Mouse (Mus musculus): Measurements from ENCODE around the gene Pcyt1b.

Gene Pcyt1b

DNA sequence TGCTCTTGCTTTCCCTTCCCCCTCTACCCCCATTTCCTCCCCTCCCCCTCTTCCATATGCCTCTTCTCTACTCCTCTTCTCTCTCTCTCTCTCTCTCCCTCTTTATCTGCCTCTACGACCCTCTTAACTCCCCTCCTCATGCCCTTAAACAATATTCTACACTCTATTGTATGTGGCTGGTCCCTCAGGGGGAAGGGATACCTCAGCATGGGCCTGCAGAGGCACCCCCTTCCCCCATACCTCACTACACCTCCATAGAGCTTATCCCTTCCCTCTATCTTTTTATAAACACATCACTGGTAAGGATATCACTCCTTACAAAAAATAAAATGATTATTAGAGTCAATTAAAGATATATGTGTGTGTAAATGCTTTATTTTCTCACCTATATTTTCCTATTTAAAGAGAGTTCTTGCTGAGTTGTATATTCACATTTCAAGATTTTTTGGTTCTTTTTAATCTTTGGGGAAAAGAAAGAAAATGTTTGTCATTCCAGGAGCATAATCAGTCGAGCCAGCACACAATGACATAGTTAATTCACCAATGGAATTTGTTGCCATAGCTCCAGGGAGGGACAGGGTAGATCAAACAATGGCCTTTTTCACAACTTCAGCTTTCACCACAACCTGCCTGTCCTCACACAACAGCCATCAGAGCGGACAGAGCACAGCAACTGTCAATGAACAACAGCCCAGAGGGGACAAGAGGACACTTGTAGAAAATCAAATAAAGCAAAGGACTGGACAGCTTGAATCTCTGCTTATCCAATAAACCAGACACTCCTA, at the start of gene Pcyt1b:
Gene Pcyt1b (plus strand): TSS at position 646 of the 785 bp plus-strand sequence.
- no peak for DNase-seq (ENCODE audit: low read depth)

DNA sequence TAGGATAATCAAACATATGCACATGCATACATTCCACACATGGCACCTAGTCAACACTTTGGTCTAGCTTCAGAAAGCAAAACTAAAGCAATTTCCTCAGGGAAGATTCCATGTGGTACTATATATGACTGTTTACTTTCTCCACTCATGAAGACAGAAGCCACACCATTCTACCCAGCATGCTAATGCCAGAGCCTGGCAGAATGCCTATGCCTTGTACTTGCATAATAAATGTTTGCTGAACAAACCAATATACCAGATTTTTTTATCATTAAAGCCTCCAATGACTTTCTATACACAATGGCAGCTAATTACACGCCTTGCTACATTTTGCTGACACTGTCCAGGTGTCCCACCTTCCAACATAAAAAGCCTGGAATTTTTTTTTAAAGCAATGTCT, 24.4 kb upstream of the Pcyt1b start:
- DNase-seq (ENCODE audit: low read depth), result peak; percentile 53

DNA sequence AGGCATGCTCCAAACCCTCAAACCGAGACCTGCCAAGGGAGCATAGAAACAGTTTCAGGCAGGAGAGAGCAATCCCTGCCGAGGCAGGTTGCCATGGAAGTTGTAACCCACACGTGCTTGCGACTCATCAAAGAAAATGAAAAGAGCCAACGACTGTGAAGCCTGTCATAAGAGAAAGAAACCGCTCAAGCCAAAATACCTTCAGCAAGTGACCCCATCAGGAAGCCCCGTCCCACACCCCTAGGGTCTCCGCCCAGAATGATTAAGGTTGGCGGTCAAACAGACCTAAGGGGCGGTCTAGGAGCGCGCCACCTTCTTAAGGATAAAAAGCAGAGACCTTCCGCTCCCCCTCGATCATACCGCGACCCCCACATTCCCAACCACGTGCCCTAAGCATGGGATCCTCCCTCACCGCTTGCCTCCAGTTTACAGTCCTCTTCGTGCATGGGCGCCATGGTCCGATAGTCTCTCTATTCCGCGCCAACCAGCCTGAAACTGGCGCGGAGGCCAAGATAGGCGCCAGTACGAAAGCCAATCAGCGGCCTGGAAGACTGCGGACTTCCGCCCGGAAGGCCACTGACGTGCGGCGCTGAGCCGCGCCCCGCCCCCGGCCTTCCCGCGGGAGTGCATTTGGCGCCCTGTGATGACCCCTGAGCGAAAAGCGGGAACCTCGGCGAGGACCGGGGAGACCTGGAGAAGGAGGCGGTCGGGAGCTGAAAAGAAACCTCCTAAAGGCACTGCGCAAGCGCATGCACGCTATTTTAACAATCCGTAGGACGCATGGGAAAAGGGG, 22.8 kb upstream of the Pcyt1b start, which contains the start of gene Pola1:
Gene Pola1 (minus strand): TSS at position 499 of the 793 bp plus-strand sequence.
- peak; percentile 92 for DNase-seq (ENCODE audit: low read depth)

DNA sequence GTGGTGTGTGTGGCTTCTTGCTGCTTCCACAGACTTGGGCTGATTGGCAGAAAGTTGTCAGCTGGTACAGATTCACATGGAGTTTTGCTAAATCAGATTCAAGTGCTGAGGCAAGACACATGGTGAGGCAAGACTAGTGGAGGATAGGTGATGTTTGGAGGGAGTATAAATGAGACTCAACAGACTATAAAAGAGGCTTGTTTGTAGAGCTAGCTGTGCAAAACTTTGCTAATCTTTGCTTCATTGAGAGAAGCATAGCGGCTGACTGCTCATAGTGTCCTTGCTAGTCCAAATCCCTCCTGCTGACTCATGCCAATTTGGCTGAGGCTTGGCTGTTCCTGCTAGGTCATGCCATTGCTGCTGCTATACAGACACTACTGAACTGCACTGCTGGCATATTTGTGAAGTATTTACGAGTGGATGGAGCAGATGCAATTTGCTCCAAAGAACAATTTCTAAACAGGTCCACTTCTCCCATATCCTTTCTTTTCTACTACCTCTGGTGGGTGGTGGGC, 19.7 kb upstream of the Pcyt1b start:
- peak; percentile 59 for DNase-seq (ENCODE audit: low read depth)

DNA sequence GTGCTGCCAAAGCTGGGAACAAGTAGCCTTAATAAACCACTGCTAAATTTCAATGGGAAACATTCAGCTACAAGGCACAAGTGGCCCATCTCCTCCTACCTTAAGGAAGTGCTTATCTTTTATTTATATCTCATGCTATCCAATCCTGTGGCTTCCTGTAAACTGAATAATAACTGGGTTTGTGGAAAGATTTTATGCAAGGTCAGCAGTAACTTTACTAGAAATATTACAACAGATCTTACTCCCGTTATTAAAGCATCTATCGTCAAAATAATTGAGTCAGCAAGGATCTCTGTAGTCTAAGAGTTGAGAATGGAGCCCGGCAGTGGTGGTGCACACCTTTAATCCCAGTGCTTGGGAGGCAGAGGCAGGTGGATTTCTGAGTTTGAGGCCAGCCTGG, 11.1 kb upstream of the Pcyt1b start:
- DNase-seq (ENCODE audit: low read depth), result no peak

DNA sequence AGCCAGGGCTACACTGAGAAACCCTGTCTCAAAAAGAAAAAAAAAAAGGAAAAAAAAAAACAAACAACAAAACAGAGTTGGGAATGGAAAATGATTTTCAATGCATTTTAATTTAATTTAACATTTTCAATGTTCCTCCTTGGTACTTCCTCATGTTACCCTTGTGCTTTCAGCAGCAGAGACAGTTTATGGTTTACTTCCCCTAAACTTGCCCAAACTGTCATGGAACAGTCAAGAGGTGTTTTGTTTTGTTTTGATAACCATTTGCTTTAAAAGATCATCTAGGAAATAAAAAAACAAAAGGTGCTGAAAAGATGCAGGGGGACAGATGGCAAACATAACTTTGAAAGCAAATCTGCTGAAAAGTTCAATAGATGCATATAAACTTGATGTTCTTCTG, 10.6 kb upstream of the Pcyt1b start:
- DNase-seq (ENCODE audit: low read depth), result no peak

DNA sequence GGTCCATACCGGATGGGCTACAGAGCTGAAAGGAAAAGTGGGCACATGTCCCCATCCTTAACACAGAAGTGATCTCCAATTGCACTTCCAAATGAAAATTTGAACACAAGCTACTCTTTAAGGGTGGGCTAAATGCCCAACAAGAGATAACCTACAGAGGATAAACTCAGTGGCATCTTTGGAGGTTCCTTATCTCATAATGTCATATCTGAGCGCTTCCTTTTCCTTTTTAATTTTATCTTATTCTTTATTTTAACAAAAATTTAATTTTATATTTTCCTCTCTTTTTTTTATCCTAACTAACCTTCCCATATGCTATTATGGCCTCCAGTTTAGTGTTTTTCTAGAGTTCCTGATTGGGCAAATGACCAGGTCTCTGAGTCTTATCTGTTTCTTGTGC, 3.9 kb upstream of the Pcyt1b start:
- no peak for DNase-seq (ENCODE audit: low read depth)

DNA sequence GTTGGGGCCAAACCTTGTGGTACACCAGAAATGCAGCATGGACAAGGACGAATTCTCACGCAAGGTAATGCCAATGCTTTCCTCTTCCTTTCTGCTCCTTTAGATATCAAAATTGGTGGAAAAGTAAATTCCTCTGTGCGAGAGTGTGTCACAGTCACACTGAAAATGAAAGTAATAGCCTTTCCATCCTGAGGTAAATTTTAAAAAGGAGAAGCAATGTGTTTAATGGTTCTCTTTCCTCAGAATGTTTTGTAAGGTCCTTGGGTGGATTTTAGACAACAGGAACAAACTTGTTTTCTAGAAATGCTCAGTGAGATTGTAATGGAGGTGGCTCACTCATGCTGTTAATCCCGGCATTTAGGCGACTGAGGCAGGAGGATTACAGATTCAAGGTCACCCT, 490 bp downstream of the Pcyt1b start:
- no peak for DNase-seq (ENCODE audit: low read depth)

DNA sequence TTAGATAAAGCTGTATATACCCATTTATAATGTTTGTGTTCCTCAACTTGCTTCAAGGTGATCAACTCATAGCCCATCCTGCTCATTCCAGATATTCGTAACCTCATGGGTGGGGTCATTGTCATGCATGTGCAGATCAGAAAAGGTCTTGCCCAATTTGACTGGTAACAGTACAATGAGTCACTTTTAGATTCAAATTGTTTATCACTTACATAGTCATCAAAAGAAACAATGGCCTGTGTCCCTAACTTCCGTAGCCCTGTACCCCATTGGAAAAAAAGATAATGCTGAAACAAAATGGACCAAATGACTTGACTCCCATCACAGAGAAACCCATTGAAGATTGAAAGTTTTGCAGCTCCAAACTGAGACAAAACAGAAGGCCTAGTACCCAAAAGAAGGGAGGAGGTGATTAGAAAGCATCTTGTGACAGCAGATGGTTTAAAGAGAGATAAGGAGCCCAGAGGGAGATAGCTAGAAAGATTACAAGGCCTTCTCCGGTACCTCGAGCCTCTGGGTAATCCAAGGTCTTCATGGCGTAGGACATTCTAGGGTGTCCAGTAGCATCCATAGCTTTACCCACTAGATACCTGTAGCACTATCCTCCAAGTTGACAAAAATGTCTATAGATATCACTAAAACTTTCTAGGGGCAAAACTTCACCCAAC, 9.4 kb downstream of the Pcyt1b start:
- DNase-seq (ENCODE audit: low read depth), result no peak

DNA sequence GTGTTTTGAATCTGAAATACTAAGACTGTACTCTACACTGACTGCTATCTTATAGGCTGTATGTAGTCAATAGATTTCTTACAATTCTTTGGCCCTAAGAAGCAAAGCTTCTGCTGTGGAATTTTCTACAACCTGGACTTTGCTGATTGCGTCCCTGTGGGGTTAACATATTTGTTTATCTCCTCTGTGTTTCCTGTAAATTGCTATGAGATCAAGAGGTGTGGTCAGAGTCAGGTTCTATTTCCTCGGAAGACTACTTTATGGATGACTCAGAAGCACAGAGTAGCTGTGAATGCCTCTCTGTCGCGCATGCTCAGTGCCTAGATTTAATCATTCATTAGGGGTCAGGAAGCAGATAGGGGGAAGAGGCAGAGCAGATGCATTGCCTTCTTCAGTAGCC, 10.1 kb downstream of the Pcyt1b start:
- peak; percentile 42 for DNase-seq (ENCODE audit: low read depth)

DNA sequence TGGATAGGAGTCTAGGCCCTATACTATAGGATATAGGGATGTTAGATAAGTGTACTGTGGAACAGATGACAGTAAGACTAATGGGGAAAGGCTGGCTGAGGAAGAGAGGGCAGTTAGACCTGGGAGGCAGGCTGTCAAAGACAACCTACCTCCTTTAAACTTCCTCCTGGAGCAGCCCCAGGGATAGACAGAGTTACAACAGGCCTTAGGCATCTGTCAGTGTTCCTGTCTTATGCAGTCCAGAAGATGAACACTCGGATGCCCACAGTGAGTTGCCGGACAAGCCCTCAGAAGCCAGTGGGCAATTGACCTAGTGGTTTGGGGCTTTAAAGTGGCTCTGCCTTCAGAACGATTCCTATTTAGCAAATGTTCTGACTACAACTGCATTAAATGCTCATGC, 19.8 kb downstream of the Pcyt1b start:
- peak; percentile 6 for DNase-seq (ENCODE audit: low read depth)

DNA sequence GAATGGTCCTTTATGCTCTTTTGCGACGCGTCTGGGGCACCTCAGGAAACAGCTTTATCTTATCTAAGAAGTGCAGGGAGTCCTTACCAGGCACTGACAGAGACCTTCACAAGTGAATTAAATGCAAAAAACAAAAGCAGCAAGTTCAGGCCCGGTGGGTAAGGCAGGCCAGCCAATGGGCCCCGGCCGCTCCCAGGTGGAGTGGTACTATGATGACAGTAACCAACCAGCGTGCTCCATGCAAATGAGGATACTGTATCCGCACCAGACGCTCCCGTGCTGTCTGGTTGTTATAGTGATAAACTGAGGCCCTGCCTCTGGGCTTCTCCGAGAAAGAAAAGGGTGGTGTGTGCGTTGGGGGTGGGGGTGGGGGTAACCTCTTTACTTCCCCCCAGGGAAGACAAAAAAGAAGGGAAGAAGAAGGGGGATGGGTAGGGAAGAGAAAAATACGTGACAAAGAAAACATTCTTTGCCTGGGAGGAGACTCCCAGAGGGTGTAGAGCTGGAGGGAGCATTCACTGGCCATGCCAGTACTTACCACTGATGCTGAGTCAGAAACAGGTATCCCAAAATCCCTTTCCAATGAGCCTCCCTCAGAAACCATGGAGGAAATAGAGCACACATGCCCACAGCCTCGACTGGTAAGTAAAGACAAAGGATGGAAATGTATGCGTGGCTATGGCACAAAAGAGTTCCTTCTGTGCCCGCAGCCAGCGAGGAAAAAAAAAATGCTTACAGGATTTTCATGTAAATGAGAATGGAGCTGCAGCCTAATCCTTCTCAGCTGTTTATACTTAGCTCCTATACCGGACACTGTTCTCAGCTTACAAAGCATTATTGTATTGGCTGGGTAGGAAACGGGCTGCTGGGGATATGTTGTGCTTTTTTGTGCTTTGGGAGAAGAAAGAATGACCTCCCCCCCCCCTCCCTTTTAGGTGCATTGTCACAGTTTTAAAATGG, 20.5 kb downstream of the Pcyt1b start:
- peak; percentile 80 for DNase-seq (ENCODE audit: low read depth)

DNA sequence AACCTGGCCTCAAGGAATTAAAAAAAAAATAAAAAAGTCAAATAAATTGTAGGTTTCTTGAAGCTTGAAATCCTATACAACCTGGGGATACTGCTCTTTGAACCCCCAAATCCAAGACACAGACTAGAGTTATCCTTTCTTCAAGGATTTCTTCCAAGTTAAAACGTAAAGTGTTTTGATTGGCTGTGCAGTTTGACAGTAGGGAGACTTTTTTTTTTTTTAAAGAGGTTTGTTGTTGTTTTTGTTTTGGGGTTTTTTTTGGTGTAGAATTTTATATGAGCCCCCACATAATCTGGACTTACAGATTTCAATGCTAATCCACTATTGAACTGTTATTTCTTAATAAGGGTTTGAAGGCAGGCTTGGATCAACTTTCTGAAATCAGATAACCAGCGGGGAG, 21.6 kb downstream of the Pcyt1b start:
- peak; percentile 1 for DNase-seq (ENCODE audit: low read depth)

DNA sequence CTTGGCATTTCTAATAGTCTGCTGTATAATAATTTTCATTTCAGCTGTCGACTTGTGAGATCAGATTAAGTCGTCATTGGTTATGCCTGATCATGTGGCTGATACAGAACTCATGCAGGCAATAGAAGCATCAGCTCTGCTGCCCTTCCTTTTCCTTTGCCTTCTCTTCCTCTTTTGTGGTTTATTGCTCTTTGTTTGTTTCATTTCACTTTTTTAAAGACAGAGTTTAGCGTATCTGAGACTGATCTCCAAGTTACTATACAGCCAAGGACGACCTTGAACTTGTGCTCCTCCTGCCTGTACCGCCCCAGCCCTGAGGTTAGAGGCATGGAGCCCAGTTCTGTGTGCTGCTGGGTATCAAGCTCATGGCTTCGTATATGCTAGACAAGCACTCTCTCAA, 34.6 kb downstream of the Pcyt1b start:
- no peak for DNase-seq (ENCODE audit: low read depth)

DNA sequence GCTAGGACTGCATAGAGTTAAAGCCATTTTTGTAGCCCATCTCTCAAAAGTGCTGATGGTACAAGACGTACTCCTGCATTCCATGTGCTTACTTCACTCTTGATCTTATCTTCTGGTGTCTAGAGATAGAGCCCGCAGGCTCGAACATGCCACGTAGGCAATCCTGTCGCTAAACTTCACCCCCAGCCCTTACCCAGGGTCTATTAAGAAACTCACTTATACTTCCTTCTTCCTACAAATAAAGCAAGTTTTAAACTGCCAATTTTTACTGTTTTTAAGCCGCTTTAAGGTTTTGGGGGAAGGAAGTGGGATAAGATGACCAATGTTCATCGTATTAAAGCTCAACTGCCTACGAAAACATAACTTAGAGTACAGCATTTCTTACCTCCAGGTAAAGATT, 36.0 kb downstream of the Pcyt1b start:
- no peak for DNase-seq (ENCODE audit: low read depth)

DNA sequence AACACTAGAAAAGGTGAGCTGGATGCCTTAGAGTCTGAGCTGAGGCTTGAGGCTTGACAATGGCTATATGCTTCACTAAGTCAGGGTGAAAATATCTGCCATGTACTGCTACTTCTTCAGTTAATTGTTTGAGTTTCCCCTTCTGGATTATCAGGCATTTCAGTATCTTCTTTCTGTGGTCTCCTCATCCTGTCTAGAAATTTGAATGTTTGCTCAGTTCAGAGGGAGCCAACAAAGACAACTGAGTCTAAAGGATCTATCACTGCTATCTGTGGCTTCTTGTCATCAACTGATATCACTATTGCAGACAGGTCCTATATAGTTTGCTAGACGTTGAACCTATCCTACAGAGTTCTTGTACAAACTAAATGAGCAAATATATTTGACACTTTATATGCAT, 42.9 kb downstream of the Pcyt1b start:
- no peak for DNase-seq (ENCODE audit: low read depth)

DNA sequence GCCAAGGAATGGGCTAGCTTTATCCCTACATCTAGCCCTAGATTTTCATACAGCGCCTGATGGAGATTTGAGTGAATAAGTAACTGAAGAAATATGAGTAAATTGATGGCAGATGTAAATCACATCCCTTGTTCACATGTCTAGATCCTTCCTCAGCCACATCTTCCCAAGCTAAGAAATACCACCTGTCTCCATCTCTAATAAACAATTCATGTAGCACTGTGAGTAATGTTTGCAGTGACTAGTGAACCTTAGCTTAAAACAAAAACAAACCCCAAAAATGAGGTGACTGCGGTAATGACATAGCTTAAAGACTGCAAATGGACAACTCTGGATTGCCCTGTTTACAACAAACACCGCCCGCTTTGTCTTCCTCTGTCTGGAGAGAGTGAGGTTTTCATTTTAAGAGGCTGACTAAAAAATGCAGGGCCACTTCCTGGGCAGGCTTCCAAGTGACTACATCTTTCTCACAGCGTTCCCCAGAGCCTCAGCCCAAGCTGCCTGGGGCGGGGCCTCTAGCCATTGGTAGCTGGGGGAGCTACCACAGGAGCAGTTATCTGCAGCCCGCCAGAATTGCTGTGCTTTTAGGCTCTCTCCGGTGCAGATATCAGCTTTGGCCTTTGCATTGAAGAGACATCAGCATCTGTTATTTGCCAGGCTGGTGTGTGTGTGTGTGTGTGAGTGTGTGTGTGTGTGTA, 46.0 kb downstream of the Pcyt1b start:
- DNase-seq (ENCODE audit: low read depth), result peak; percentile 88

DNA sequence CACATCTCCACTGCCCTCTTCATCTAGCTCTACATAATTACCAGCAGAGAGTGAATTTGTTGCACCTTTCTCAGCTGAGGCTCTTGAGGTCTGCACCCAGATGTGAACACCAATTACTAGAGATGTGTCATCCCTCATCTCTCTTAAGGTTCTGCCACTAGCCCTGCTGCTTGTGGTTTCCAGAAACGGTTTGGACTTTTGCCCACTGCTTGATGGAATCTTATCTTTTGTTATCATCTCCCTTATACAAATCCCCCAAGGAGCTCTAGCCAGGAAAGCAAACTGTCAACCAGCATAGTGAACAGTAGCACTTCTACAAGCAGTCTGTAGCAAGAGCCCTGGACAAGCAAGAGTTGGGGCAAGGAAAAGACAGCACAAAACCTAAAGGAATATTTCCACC, 57.9 kb downstream of the Pcyt1b start:
- DNase-seq (ENCODE audit: low read depth), result peak; percentile 35

DNA sequence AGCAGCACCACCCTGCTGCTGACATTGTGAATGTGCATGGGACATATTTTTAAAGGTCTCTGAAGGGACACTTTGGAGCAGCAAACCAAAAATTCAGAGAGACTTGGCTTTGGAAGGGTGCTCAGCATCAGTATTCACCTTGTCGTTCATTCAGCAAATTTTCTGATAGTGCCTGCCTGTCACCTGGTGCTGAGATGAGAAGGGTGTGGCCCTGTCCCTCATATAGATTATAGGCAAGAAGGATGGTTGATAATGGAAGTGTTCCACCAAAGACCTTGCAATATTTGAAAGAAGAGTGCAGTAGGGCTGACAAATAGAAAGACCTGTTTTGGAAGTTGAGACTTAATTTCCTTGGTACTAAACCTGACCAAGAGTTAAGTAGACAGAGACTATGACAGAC, 74.9 kb downstream of the Pcyt1b start:
- no peak for DNase-seq (ENCODE audit: low read depth)

DNA sequence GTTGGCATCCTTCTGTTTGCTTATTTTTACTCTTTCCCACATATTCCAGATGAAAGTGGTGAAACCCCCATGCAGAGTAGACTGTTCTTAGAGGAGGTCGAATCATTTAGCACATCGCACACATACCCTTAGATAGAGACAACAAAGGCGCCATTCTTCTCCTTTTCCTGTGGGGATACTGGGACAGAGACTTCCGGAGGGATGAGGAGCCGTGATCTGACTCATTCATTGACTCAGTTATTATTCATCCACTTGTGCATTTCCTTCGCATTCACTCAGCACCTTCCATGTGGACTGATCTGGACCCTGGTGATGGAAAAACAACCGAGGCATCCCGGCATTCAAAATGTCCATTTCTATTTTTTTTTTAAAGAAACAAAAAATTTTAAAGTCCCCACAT, 76.2 kb downstream of the Pcyt1b start:
- peak; percentile 32 for DNase-seq (ENCODE audit: low read depth)

DNA sequence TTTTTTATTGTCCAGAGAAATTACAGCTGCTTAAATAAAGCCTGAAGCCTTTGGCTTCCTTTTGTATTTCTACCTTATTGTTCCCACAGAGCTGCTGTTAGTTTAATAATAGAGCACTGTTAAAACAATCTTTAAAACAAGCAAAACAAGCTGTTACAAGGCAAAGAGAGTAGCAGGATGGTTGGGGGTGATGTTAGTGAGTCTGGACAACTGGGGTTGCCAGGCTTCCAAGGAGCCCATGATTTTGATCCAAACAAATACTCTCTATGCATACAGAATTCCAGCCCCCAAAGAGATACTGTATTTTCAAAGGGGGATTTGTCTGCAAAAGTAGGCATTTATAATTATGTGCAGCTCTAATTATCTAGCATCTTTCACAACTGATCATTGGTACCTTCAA, 77.7 kb downstream of the Pcyt1b start:
- DNase-seq (ENCODE audit: low read depth), result no peak
